ENCODE assay signal across 30 mouse cellular contexts in the genomic region with DNA sequence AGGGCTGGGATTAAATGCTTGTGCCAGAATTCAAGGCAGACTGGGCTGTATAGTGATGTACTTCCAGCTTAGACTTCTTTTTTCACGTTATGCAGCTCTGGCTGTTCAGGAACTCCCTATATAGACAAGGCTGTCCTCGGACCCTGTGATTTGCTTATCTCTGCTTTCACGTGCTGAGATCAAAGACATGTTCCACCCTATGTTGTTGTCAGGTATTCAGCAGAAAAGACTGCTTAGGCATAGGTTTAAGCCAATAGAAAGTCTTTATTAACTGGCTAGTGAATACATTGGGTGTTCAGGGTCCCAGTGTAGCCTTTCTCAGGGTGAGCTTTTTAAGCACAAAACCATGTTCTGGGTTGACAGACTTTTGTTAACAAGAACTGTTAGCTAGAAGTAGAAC.
"Had no signal": no experiment of that assay in that cellular context is flagged by ENCODE, and none has a peak within 500 bp of the region (broad histone marks: within the 10 kb centered on the region; RNA-seq: fewer than 3 reads in every experiment).

No protein-coding gene starts in this region.

- DNase-seq: left cerebral cortex, postnatal 4 days; liver; liver, embryonic 13.5 days; liver, postnatal 0 days; lung, adult 18-20 months; lung, adult 2 months; lung, embryonic 14.5 days; lung, postnatal 10 days; lung, postnatal 14 days; lung, postnatal 36 days; lung, postnatal 4 days had no signal

- H3K4me1 ChIP-seq: limb, embryonic 12.5 days; limb, embryonic 13.5 days; lung, embryonic 15.5 days; midbrain, embryonic 12.5 days; midbrain, embryonic 13.5 days; midbrain, embryonic 15.5 days had no signal

- H3K27ac ChIP-seq: left cerebral cortex, adult 2 months; limb, embryonic 10.5 days; limb, embryonic 12.5 days; limb, embryonic 13.5 days; limb, embryonic 15.5 days; liver, embryonic 12.5 days; liver, embryonic 13.5 days; liver, embryonic 14.5 days; liver, embryonic 15.5 days; lung, embryonic 15.5 days; macrophage; midbrain, embryonic 10.5 days; midbrain, embryonic 12.5 days; midbrain, embryonic 13.5 days; midbrain, embryonic 15.5 days had no signal

- ATAC-seq: liver, embryonic 12.5 days; liver, postnatal 0 days; lung, postnatal 0 days; midbrain, embryonic 13.5 days; midbrain, embryonic 15.5 days; midbrain, embryonic 16.5 days had no signal

- H3K36me3 ChIP-seq: limb, embryonic 10.5 days; limb, embryonic 12.5 days; limb, embryonic 13.5 days; limb, embryonic 15.5 days; liver, embryonic 12.5 days; liver, embryonic 13.5 days; liver, embryonic 15.5 days; lung, embryonic 15.5 days; midbrain, embryonic 10.5 days; midbrain, embryonic 12.5 days; midbrain, embryonic 13.5 days; midbrain, embryonic 15.5 days had no signal

- H3K27me3 ChIP-seq: limb, embryonic 12.5 days; limb, embryonic 13.5 days; limb, embryonic 15.5 days; liver, embryonic 12.5 days; liver, embryonic 13.5 days; liver, embryonic 15.5 days; lung, embryonic 15.5 days; midbrain, embryonic 12.5 days; midbrain, embryonic 13.5 days; midbrain, embryonic 15.5 days had no signal

- H3K9me3 ChIP-seq: limb, embryonic 10.5 days; limb, embryonic 12.5 days; limb, embryonic 13.5 days; limb, embryonic 15.5 days; liver, embryonic 12.5 days; liver, embryonic 13.5 days; liver, embryonic 15.5 days; lung, embryonic 15.5 days; midbrain, embryonic 10.5 days; midbrain, embryonic 12.5 days; midbrain, embryonic 13.5 days; midbrain, embryonic 15.5 days had no signal

- H3K9ac ChIP-seq: limb, embryonic 12.5 days; limb, embryonic 13.5 days; limb, embryonic 15.5 days; liver, embryonic 12.5 days; liver, embryonic 13.5 days; liver, embryonic 14.5 days; liver, embryonic 15.5 days; liver, postnatal 0 days; lung, embryonic 14.5 days; lung, embryonic 15.5 days; midbrain, embryonic 12.5 days; midbrain, embryonic 13.5 days; midbrain, embryonic 15.5 days had no signal

- H3K4me2 ChIP-seq: limb, embryonic 12.5 days; limb, embryonic 13.5 days; limb, embryonic 15.5 days; liver, embryonic 11.5 days; liver, embryonic 12.5 days; liver, embryonic 13.5 days; liver, embryonic 15.5 days; lung, embryonic 14.5 days; lung, embryonic 15.5 days; midbrain, embryonic 12.5 days; midbrain, embryonic 13.5 days; midbrain, embryonic 15.5 days had no signal

- H3K4me3 ChIP-seq: left cerebral cortex, adult 2 months; limb, embryonic 10.5 days; limb, embryonic 12.5 days; limb, embryonic 13.5 days; limb, embryonic 15.5 days; liver, embryonic 12.5 days; liver, embryonic 13.5 days; liver, embryonic 15.5 days; lung, embryonic 15.5 days; megakaryocyte, embryonic 14.5 days; midbrain, embryonic 10.5 days; midbrain, embryonic 12.5 days; midbrain, embryonic 13.5 days; midbrain, embryonic 15.5 days; myocyte had no signal
